Mouse (Mus musculus): ENCODE measurements around the gene Arih1. TPM values are rescaled to one million over a fixed set of nuclear protein-coding genes. Genes with fewer than 3 reads are reported as not detected.

The Arih1 gene
- polyA plus RNA-seq, 1 experiment from 2014 or later, result 11.0 TPM

Other genes starting within 250 kb of the Arih1 start
- gene Adpgk, start 195.1 kb downstream of the Arih1 start, polyA plus RNA-seq (2015; fragmentation: Nextera tagmentation; extraction: Ambion mirVana), result 22.6 and 25.7 TPM in 2 replicates
- gene Bbs4, start 133.1 kb downstream of the Arih1 start, polyA plus RNA-seq (2015; fragmentation: Nextera tagmentation; extraction: Ambion mirVana), result 43.7 and 44.0 TPM in 2 replicates
- 68.0 and 71.3 TPM in 2 replicates for gene Hexa, start 52.9 kb upstream of the Arih1 start, polyA plus RNA-seq (2015; fragmentation: Nextera tagmentation; extraction: Ambion mirVana)
- 1.1 and 1.3 TPM in 2 replicates for gene Tmem202, start 53.2 kb upstream of the Arih1 start, polyA plus RNA-seq (2015; fragmentation: Nextera tagmentation; extraction: Ambion mirVana)
- gene Celf6, start 91.3 kb upstream of the Arih1 start, polyA plus RNA-seq (2015; fragmentation: Nextera tagmentation; extraction: Ambion mirVana), result 46.6 and 52.6 TPM in 2 replicates
- 197 and 213 TPM in 2 replicates for gene Parp6, start 130.7 kb upstream of the Arih1 start, polyA plus RNA-seq (2015; fragmentation: Nextera tagmentation; extraction: Ambion mirVana)
- gene Pkm, start 169.8 kb upstream of the Arih1 start, polyA plus RNA-seq (2015; fragmentation: Nextera tagmentation; extraction: Ambion mirVana), result 1,087 and 1,130 TPM in 2 replicates
- 5.4 and 5.6 TPM in 2 replicates for gene Gramd2, start 193.5 kb upstream of the Arih1 start, polyA plus RNA-seq (2015; fragmentation: Nextera tagmentation; extraction: Ambion mirVana)

Measured in hindbrain, embryonic 16.5 days (tissue).